Mouse (Mus musculus) olfactory bulb, adult 2 months (tissue): ENCODE data around the gene Spop.

Source experiments
- CTCF ChIP-seq: fragments of 200-500 bp; IDR thresholded peaks from 2 replicates; pipeline ENCODE4 v1.5.1; 2012; ENCODE audit warnings: low read depth, mild to moderate bottlenecking, low read length, moderate library complexity; ENCODE audit not compliant: insufficient read depth
- POLR2A ChIP-seq: fragments of 200-500 bp; IDR thresholded peaks from 2 replicates; pipeline ENCODE4 v1.6.1; 2012; ENCODE audit warnings: mild to moderate bottlenecking, low read depth, low read length, moderate library complexity; ENCODE audit not compliant: insufficient read depth

- TF ChIP-seq CTCF (no peak), POLR2A (no peak)
Observed at GRCm38 (mm10) chr11:95411453-95412013, 2.3 kb upstream of the Spop start.
